Mouse (Mus musculus) A20 (cell line): ENCODE data around the gene Gm49345.
"Not testable (repeated sequence)": the region's sequence is repeated elsewhere in the genome, so short reads cannot be mapped to it uniquely, and the experiment has no call there.

ENCODE experiments used
- DNase-seq: peaks from one replicate; pipeline ENCODE4 v3.0.0-alpha.2; 2011; ENCODE audit warnings: low read depth, low spot score

Gm49345 gene

DNA sequence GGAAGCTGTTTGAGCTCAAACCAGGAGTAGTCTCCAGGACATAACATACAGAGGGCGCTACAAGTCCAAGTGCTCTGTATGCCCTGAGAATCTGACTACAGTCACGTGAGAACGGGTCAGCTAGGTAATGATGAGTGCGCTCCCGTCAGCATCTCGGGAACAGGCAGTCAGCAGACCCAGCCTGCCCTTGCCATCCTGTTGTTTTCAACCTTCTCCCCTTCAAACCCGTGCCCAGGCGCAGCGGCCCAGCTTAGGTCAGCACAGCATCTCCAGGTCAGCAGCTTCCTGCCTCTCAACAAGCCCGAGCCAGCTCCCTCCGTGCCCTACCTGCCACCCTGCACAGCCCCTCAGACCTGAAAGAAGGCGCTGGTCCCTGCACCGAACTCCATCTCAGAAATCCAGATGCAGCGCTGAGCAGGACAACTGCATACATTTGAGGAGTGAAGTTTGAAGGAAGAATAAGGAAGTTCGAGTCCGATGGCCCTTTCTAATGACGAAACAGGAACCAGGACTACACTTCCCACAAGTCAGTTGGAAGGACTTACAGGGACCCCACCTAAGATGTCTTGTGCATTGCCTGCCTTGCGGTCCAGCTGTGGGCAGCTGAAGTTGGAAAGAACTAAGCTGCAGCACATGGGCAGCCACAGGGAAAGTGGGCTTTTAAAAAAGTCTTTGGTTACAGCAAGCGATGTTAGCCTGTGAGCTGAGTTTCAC, at the start of gene Gm49345, which contains the start of gene Zfp729a:
Gene Gm49345, minus strand, starts transcription at position 476 of the 714 bp plus-strand sequence.
Gene Zfp729a, minus strand, starts transcription at position 498 of the 714 bp plus-strand sequence.
- peak; percentile 91 for DNase-seq

DNA sequence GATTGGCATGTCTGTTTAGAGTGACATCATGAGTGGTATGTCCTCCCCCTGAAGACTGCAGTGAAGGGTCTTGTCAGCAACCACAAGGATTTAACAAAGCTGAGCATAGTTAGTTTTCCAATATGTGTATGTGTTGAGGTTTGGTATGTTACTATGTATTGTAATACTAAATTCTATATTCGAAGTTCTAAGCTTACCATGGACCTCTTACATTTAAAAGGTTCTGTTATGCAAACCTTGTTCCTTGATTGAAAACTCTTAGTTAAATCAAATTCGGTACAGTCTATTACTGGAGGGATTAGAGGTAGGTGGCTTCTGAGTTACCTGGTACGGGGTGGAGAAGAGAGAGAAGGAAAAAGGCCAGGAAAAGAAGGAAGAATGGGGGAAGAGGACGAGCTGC, 49.4 kb upstream of the Gm49345 start, which contains the start of gene Zfp738:
Gene Zfp738, minus strand, starts transcription at position 101 of the 400 bp plus-strand sequence.
- DNase-seq, result no peak

DNA sequence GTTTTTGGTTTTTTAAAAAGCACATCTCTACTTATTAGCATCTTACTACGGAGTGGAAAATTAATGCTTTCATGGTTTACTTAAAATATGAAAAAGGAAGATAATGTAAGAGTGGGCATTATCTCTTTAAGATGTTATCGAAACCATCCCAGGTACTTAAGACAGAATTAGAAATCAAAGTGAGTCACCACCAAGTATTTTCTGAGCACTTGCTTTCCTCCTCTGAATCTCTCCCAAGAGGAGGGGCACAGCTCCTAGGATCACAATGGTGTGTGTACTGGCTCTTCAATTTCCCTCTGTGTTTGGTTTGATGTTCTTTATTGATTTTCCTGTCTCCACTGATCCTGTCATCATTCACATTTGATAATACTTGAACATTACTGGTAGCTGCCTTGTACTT, 46.3 kb upstream of the Gm49345 start:
- not testable (repeated sequence) for DNase-seq

DNA sequence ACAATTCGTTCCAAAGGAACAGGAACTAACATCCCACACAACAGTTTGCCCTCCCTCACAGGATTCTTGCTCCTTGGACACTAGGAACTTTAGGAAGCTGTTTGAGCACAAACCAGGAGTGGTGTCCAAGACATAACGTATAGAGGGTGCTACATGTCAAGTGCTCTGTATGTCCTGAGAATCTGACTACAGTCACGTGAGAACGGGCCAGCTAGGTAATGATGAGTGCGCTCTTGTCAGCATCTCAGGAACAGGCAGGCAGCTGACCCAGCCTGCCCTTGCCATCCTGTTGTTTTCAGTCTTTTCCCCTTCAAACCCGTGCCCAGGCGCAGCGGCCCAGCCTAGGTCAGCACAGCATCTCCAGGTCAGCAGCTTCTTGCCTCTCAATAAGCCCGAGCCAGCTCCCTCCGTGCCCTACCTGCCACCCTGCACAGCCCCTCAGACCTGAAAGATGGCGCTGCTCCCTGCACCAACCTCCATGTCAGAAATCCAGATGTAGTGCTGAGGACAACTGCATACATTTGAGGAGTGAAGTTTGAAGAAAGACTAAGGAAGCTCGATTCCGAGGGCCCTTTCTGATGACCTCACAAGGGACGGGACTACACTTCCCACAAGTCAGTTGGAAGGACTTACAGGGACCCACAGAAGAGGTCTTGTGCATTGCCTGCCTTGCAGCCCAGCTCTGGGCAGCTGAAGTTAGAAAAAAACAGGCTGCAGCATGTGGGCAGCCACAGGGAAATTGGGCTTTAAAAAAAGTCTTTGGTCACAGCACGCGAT, 45.6 kb upstream of the Gm49345 start:
- DNase-seq, result peak; percentile 87

DNA sequence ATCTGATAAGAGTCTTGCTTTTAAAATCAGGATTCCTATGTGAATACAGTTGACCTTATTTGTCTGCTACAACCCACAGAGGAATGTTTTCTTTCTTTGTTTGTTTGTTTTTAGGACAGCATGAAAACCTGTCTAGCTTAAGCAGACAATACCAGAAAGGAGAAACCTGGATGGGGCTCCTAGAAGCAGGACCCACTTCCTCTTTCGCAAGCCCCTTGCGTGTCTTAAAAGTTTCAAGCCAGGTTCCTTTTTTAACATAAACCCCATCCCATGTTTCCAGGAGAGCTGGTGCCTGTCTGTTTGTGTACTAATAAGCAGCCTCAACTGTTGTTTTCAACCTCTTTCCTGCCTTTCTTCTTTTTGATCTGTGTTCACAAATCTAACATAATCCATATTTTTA, 37.3 kb upstream of the Gm49345 start:
- DNase-seq, result peak; percentile 41

DNA sequence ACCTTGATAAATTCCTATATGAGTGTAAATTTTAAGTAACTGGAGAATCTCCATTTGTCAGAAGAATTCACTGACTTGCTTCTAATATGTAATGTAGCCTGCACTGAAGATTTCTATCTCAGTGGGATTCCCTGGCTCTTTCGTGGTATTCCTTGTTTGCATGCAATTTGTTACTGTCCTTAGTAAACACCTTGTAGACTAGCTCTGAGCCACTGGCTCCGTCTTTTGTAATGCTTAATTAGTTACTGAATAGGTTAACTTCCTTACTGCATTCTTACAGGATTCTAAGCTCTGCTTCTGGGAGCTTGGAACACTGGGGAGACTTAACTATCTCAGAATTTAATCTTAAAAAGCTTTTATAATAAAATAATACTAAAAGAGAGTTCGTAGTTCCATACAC, 14.9 kb upstream of the Gm49345 start:
- DNase-seq, result no peak

DNA sequence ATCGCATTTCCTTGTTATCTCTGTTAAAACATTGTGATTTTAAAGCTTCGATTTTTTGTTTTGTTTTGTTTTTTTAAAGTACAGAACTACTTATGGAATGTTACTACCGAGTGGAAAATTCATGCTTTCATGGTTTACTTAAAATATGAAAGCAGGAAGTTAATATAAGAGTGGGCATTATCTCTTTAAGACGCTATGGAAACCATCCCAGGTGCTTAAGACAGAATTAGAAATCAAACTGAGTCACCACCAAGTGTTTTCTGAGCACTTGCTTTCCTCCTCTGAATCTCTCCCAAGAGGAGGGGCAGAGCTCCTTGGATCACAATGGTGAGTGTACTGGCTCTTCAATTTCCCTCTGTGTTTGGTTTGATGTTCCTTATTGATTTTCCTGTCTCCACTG, 27.5 kb downstream of the Gm49345 start:
- DNase-seq, result peak; percentile 42

DNA sequence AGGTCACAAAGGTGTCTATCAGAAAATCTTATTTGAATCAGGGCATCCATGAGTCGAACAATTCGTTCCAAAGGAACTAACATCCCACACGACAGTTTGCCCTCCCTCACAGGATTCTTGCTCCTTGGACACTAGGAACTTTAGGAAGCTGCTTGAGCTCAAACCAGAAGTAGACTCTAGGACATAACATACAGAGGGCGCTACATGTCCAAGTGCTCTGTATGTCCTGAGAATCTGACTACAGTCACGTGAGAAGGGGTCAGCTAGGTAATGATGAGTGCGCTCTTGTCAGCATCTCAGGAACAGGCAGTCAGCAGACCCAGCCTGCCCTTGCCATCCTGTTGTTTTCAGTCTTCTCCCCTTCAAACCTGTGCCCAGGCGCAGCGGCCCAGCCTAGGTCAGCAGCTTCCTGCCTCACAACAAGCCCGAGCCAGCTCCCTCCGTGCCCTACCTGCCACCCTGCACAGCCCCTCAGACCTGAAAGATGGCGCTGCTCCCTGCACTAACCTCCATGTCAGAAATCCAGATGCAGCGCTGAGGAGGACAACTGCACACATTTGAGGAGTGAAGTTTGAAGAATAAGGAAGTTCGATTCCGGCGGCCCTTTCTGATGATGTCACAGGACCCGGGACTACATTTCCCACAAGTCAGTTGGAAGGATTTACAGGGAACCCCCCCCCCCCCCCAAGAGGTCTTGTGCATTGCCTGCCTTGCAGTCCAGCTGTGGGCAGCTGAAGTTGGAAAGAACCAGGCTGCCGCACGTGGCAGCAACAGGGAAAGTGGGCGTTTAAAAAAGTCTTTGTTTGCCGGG, 28.3 kb downstream of the Gm49345 start, which contains the start of gene Zfp729b:
Gene Zfp729b, minus strand, starts transcription at position 642 of the 811 bp plus-strand sequence.
- peak; percentile 86 for DNase-seq

DNA sequence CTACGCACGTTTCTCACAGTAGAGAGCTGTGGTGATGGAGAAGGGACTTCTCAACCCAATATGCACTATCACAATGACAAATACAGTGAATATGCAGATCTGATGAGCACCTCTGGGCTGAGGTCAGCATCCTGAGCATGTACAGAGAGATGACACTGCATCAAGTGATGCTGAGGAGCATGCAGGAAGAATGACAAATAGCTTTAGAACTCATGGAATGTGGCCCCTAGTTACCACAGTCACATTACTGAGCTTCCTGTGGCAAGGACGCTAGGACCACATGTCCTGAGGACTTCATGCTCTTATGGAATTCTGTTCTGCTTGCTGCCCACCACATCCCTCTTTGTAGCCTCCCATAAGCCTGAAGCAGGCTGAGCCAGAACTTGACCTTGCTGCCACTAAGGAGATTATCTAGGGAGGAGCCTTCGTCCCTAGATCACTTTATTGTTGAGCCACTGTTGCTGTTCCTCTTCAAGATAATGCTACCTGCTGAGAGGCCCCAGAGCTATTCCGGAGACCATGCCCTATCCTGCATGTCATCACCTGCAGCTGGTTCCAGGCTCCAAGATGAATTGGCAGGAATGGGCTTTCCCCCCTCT, 64.9 kb downstream of the Gm49345 start:
- DNase-seq, result no peak

DNA sequence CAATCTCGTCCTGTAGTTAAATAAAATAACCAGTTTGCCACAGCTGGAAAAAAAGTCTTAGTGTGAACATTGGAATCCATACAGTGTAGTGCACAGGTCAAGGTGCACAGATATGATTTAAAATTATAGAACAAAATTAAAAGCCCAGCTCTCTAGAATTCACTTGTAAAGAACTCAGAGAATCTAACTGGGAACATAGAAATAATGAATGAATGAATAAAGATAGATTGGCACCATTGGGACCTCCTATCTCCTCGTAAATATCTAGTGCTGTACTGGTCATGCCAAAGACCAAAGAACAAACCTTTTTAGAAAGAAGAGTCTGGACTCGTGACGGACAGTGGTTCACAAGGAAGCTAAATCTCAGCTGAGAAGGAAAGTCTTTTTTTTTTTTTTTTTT, 83.8 kb downstream of the Gm49345 start, which contains the start of gene Zfp748:
Gene Zfp748, minus strand, starts transcription at position 101 of the 400 bp plus-strand sequence.
- no peak for DNase-seq

DNA sequence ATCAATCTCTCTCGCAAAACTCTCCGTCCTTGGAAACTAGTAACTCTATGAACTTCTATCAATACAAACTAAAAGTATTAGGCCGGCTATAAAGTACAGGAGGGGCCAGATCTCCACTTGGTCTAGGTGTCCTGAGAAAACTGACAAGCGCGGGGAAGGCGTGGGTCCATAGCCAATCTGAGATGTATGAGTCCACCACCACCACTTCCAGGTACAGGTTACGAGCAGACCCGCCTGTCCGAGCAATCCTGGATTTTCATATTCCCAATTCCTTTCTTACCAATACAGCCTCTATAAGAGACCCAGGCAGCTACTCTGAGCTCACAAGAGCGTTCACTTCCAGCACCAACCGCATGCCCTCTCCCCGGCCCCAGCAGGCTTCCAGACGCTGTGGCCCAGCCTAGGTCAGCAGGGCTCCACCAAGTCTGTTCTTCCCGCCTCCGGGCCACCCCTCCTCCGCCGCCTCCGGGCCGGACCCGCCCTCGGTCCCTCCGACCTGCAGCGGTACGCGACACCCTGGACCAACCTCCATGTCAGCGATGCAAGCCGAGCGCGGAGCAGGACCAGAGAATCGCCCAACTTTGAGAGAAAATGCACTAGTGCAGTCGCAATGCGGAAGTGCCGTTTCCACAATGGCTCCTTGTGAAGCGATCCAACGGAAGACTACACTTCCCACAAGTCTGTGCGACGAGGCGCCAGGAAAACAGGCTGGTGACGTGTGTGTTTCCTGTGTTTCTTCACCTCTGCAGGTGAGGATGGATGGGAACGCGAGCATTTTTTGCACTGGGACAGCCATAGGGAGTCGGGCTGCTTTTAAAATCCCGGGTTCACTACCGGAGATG, 84.8 kb downstream of the Gm49345 start:
- DNase-seq, result peak; percentile 93

DNA sequence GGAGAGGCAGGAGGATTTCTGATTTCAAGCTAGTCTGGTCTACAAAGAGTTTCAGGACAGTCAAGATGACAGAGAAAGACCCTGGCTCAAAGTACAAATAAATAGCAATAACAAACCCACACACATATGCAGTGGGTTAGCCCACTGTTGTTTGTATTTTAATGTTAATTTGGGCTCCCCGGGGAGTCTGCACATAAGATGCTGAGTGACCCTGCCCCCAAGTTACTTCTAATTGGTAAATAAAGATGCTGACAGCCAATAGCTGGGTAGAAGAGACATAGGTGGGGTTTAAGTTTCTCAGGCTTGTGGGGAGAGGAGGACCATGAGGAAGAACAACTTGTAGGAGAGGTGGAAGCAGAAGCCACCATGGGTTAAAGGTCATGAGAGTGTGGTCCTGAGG, 91.6 kb downstream of the Gm49345 start:
- DNase-seq, result no peak
